Mouse (Mus musculus) lung, adult 10 weeks (tissue): ENCODE results near the gene Trmu. TPM values are rescaled to one million over a fixed set of nuclear protein-coding genes. Genes with fewer than 3 reads are reported as not detected.

Experiments
- polyA plus RNA-seq: library from polyadenylated mRNA; stranded (reverse); fragments of 350-450 nt; fragmentation: Illumina TruSeq; extraction: RNeasy Lipid Tissue Mini Kit (QIAGEN cat#74804); gene quantifications from one replicate; pipeline ENCODE4 v1.2.3, GENCODE M21; 2014; ENCODE audit warnings: low read depth, low replicate concordance; ENCODE audit not compliant: insufficient read depth

The Trmu gene
- 11.9 TPM for polyA plus RNA-seq

GRCm38 (mm10) chr15:85878848-85879497 is at the start of gene Trmu:
TSS of gene Trmu (plus strand) at chr15:85879312.

GRCm38 (mm10) chr15:85831954-85832590 is 47.0 kb upstream of the Trmu start, which contains the start of gene Ttc38:
TSS of gene Ttc38 (plus strand) at chr15:85832306.

GRCm38 (mm10) chr15:85859490-85860031 is 19.6 kb upstream of the Trmu start, which contains the start of gene Gtse1:
TSS of gene Gtse1 (plus strand) at chr15:85859745.

Other genes with a start within 250 kb of the Trmu start
- 2.1 TPM for gene Ppara, start 144.3 kb upstream of the Trmu start, polyA plus RNA-seq
- 34.2 TPM for gene Cdpf1, start 67.6 kb upstream of the Trmu start, polyA plus RNA-seq
- 0.09 TPM for gene Pkdrej, start 57.6 kb upstream of the Trmu start, polyA plus RNA-seq
- gene Ttc38, start 47.0 kb upstream of the Trmu start, polyA plus RNA-seq = 11.1 TPM
- 0.53 TPM for gene Gtse1, start 19.6 kb upstream of the Trmu start, polyA plus RNA-seq
- gene Celsr1, start 154.5 kb downstream of the Trmu start, polyA plus RNA-seq = 3.8 TPM
- 11.9 TPM for gene Gramd4, start 178.4 kb downstream of the Trmu start, polyA plus RNA-seq